Mouse (Mus musculus): ENCODE data around the gene Iqch. TPM values are rescaled to one million over a fixed set of nuclear protein-coding genes. Genes with fewer than 3 reads are reported as not detected.

Iqch gene
- polyA plus RNA-seq, 1 experiment from 2014 or later, result not detected

- Histone ChIP-seq H3K27ac (ENCODE audit: low read length) (no peak overlapping the region), H3K9ac (ENCODE audit: low read depth, low read length) (no peak overlapping the region), H3K9me3 (replicated peaks; ENCODE audit: control insufficient read depth, low read length) (no peaks in the 10 kb centered on the region), H3K4me3 (ENCODE audit: low read depth, low read length) (no peak overlapping the region), H3K27me3 (ENCODE audit: control insufficient read depth, insufficient read depth, low read depth, low read length) (no peaks in the 10 kb centered on the region), H3K4me1 (ENCODE audit: control insufficient read depth, low read depth, low read length) (no peaks in the 10 kb centered on the region), H3K36me3 (ENCODE audit: control insufficient read depth, insufficient read depth) (no peaks in the 10 kb centered on the region), H3K4me2 (ENCODE audit: low read depth, low read length) (no peak overlapping the region)
- 71% methylated on average over 6 of the region's 6 CpGs for WGBS (ENCODE audit: insufficient replicate concordance)
- ATAC-seq (ENCODE audit: low read depth), result no peak
Observed at GRCm38 (mm10) chr9:63585251-63585650, 17.0 kb downstream of the Iqch start.

GRCm38 (mm10) chr9:63581778-63582177 is 20.5 kb downstream of the Iqch start:
- 63% methylated on average over 4 of the region's 4 CpGs for WGBS (ENCODE audit: insufficient replicate concordance)
- no peaks in the 10 kb centered on the region for H3K9me3 ChIP-seq (replicated peaks; ENCODE audit: control insufficient read depth, low read length)
- no peak overlapping the region for H3K9ac ChIP-seq (ENCODE audit: low read depth, low read length)
- no peak overlapping the region for H3K27ac ChIP-seq (ENCODE audit: low read length)
- no peak overlapping the region for H3K4me2 ChIP-seq (ENCODE audit: low read depth, low read length)
- H3K36me3 ChIP-seq (ENCODE audit: control insufficient read depth, insufficient read depth), result no peaks in the 10 kb centered on the region
- H3K4me1 ChIP-seq (ENCODE audit: control insufficient read depth, low read depth, low read length), result no peaks in the 10 kb centered on the region
- no peaks in the 10 kb centered on the region for H3K27me3 ChIP-seq (ENCODE audit: control insufficient read depth, insufficient read depth, low read depth, low read length)
- H3K4me3 ChIP-seq (ENCODE audit: low read depth, low read length), result no peak overlapping the region
- ATAC-seq (ENCODE audit: low read depth), result no peak

- H3K27ac ChIP-seq (ENCODE audit: low read length), result no peak overlapping the region
- WGBS (ENCODE audit: insufficient replicate concordance), result 71% methylated on average over 2 of the region's 2 CpGs
- no peak overlapping the region for H3K9ac ChIP-seq (ENCODE audit: low read depth, low read length)
- no peaks in the 10 kb centered on the region for H3K4me1 ChIP-seq (ENCODE audit: control insufficient read depth, low read depth, low read length)
- H3K36me3 ChIP-seq (ENCODE audit: control insufficient read depth, insufficient read depth), result no peaks in the 10 kb centered on the region
- no peak overlapping the region for H3K4me2 ChIP-seq (ENCODE audit: low read depth, low read length)
- no peaks in the 10 kb centered on the region for H3K27me3 ChIP-seq (ENCODE audit: control insufficient read depth, insufficient read depth, low read depth, low read length)
- no peak for ATAC-seq (ENCODE audit: low read depth)
- H3K9me3 ChIP-seq (replicated peaks; ENCODE audit: control insufficient read depth, low read length), result no peaks in the 10 kb centered on the region
- H3K4me3 ChIP-seq (ENCODE audit: low read depth, low read length), result no peak overlapping the region
Observed at GRCm38 (mm10) chr9:63580046-63580445, 22.2 kb downstream of the Iqch start.

- H3K4me2 ChIP-seq (ENCODE audit: low read depth, low read length), result no peak overlapping the region
- H3K9ac ChIP-seq (ENCODE audit: low read depth, low read length), result no peak overlapping the region
- no peaks in the 10 kb centered on the region for H3K9me3 ChIP-seq (replicated peaks; ENCODE audit: control insufficient read depth, low read length)
- no peaks in the 10 kb centered on the region for H3K36me3 ChIP-seq (ENCODE audit: control insufficient read depth, insufficient read depth)
- ATAC-seq (ENCODE audit: low read depth), result no peak
- 72% methylated on average over 5 of the region's 5 CpGs for WGBS (ENCODE audit: insufficient replicate concordance)
- H3K27me3 ChIP-seq (ENCODE audit: control insufficient read depth, insufficient read depth, low read depth, low read length), result no peaks in the 10 kb centered on the region
- no peak overlapping the region for H3K27ac ChIP-seq (ENCODE audit: low read length)
- no peaks in the 10 kb centered on the region for H3K4me1 ChIP-seq (ENCODE audit: control insufficient read depth, low read depth, low read length)
- H3K4me3 ChIP-seq (ENCODE audit: low read depth, low read length), result no peak overlapping the region
Observed at GRCm38 (mm10) chr9:63579644-63580043, 22.6 kb downstream of the Iqch start.

- no peaks in the 10 kb centered on the region for H3K27me3 ChIP-seq (ENCODE audit: control insufficient read depth, insufficient read depth, low read depth, low read length)
- H3K36me3 ChIP-seq (ENCODE audit: control insufficient read depth, insufficient read depth), result no peaks in the 10 kb centered on the region
- no peak overlapping the region for H3K4me2 ChIP-seq (ENCODE audit: low read depth, low read length)
- H3K4me1 ChIP-seq (ENCODE audit: control insufficient read depth, low read depth, low read length), result no peaks in the 10 kb centered on the region
- no peaks in the 10 kb centered on the region for H3K9me3 ChIP-seq (replicated peaks; ENCODE audit: control insufficient read depth, low read length)
- H3K4me3 ChIP-seq (ENCODE audit: low read depth, low read length), result no peak overlapping the region
- no peak for ATAC-seq (ENCODE audit: low read depth)
- no peak overlapping the region for H3K9ac ChIP-seq (ENCODE audit: low read depth, low read length)
- H3K27ac ChIP-seq (ENCODE audit: low read length), result no peak overlapping the region
- WGBS (ENCODE audit: insufficient replicate concordance), result 61% methylated on average over 3 of the region's 3 CpGs
Observed at GRCm38 (mm10) chr9:63577469-63577868, 24.8 kb downstream of the Iqch start.

- WGBS (ENCODE audit: insufficient replicate concordance), result 60% methylated on average over 7 of the region's 7 CpGs
- ATAC-seq (ENCODE audit: low read depth), result no peak
Observed at GRCm38 (mm10) chr9:63572874-63573273, 29.4 kb downstream of the Iqch start.

GRCm38 (mm10) chr9:63571895-63572294 is 30.4 kb downstream of the Iqch start:
- 12% methylated on average over 6 of the region's 6 CpGs for WGBS (ENCODE audit: insufficient replicate concordance)
- no peak for ATAC-seq (ENCODE audit: low read depth)
- Histone ChIP-seq H3K36me3 (ENCODE audit: control insufficient read depth, insufficient read depth) (no peaks in the 10 kb centered on the region), H3K27me3 (ENCODE audit: control insufficient read depth, insufficient read depth, low read depth, low read length) (no peaks in the 10 kb centered on the region), H3K9me3 (replicated peaks; ENCODE audit: control insufficient read depth, low read length) (no peaks in the 10 kb centered on the region), H3K9ac (ENCODE audit: low read depth, low read length) (no peak overlapping the region), H3K27ac (ENCODE audit: low read length) (no peak overlapping the region), H3K4me3 (ENCODE audit: low read depth, low read length) (no peak overlapping the region), H3K4me1 (ENCODE audit: control insufficient read depth, low read depth, low read length) (no peaks in the 10 kb centered on the region), H3K4me2 (ENCODE audit: low read depth, low read length) (no peak overlapping the region)

More at GRCm38 (mm10) chr9:63572874-63573273, 29.4 kb downstream of the Iqch start:
- Histone ChIP-seq H3K27me3 (ENCODE audit: control insufficient read depth, insufficient read depth, low read depth, low read length) (no peaks in the 10 kb centered on the region), H3K4me3 (ENCODE audit: low read depth, low read length) (no peak overlapping the region), H3K9ac (ENCODE audit: low read depth, low read length) (no peak overlapping the region), H3K36me3 (ENCODE audit: control insufficient read depth, insufficient read depth) (no peaks in the 10 kb centered on the region), H3K4me1 (ENCODE audit: control insufficient read depth, low read depth, low read length) (no peaks in the 10 kb centered on the region), H3K4me2 (ENCODE audit: low read depth, low read length) (no peak overlapping the region), H3K27ac (ENCODE audit: low read length) (no peak overlapping the region), H3K9me3 (replicated peaks; ENCODE audit: control insufficient read depth, low read length) (no peaks in the 10 kb centered on the region)

GRCm38 (mm10) chr9:63568808-63569207 is 33.5 kb downstream of the Iqch start:
- no peak overlapping the region for H3K4me2 ChIP-seq (ENCODE audit: low read depth, low read length)
- H3K4me1 ChIP-seq (ENCODE audit: control insufficient read depth, low read depth, low read length), result no peaks in the 10 kb centered on the region
- no peak overlapping the region for H3K9ac ChIP-seq (ENCODE audit: low read depth, low read length)
- no peaks in the 10 kb centered on the region for H3K9me3 ChIP-seq (replicated peaks; ENCODE audit: control insufficient read depth, low read length)
- ATAC-seq (ENCODE audit: low read depth), result no peak
- 51% methylated on average over 8 of the region's 8 CpGs for WGBS (ENCODE audit: insufficient replicate concordance)
- H3K36me3 ChIP-seq (ENCODE audit: control insufficient read depth, insufficient read depth), result no peaks in the 10 kb centered on the region
- H3K4me3 ChIP-seq (ENCODE audit: low read depth, low read length), result no peak overlapping the region
- H3K27ac ChIP-seq (ENCODE audit: low read length), result no peak overlapping the region
- no peaks in the 10 kb centered on the region for H3K27me3 ChIP-seq (ENCODE audit: control insufficient read depth, insufficient read depth, low read depth, low read length)

- no peak overlapping the region for H3K27ac ChIP-seq (ENCODE audit: low read length)
- 53% methylated on average over 6 of the region's 6 CpGs for WGBS (ENCODE audit: insufficient replicate concordance)
- no peaks in the 10 kb centered on the region for H3K27me3 ChIP-seq (ENCODE audit: control insufficient read depth, insufficient read depth, low read depth, low read length)
- H3K4me2 ChIP-seq (ENCODE audit: low read depth, low read length), result no peak overlapping the region
- no peak overlapping the region for H3K4me3 ChIP-seq (ENCODE audit: low read depth, low read length)
- H3K9me3 ChIP-seq (replicated peaks; ENCODE audit: control insufficient read depth, low read length), result no peaks in the 10 kb centered on the region
- no peak for ATAC-seq (ENCODE audit: low read depth)
- no peak overlapping the region for H3K9ac ChIP-seq (ENCODE audit: low read depth, low read length)
- H3K4me1 ChIP-seq (ENCODE audit: control insufficient read depth, low read depth, low read length), result no peaks in the 10 kb centered on the region
- H3K36me3 ChIP-seq (ENCODE audit: control insufficient read depth, insufficient read depth), result no peaks in the 10 kb centered on the region
Observed at GRCm38 (mm10) chr9:63568314-63568713, 34.0 kb downstream of the Iqch start.
